Mouse (Mus musculus) lung, adult 2 months (tissue): Measurements from ENCODE around the gene Nbea. TPM values are rescaled to one million over a fixed set of nuclear protein-coding genes. Genes with fewer than 3 reads are reported as not detected.
"Not testable (repeated sequence)": the region's sequence is repeated elsewhere in the genome, so short reads cannot be mapped to it uniquely, and the experiment has no call there.

Experiments
- DNase-seq: peaks from one replicate; pipeline ENCODE4 v3.0.0; 2022
- H3K4me1 ChIP-seq: fragments of 200-500 bp; 2 replicates; pipeline ENCODE4 v1.6.1; 2011; ENCODE audit warnings: low read length; ENCODE audit not compliant: control insufficient read depth, insufficient read depth
- H3K4me3 ChIP-seq: fragments of 200-500 bp; replicated peaks from 2 replicates; pipeline ENCODE3; 2011; ENCODE audit warnings: low read depth, mild to moderate bottlenecking, control low read depth, low read length; ENCODE audit errors: extremely low read depth
- CTCF ChIP-seq: fragments of 200-500 bp; IDR thresholded peaks from 2 replicates; pipeline ENCODE4 v1.5.1; 2011; ENCODE audit warnings: mild to moderate bottlenecking, low read length, control low read depth; ENCODE audit not compliant: insufficient read depth
- POLR2A ChIP-seq: fragments of 200-500 bp; IDR thresholded peaks from 2 replicates; pipeline ENCODE4 v1.6.1; 2011; ENCODE audit warnings: low read depth, mild to moderate bottlenecking, control low read depth, low read length, borderline replicate concordance; ENCODE audit errors: extremely low read depth
- WGBS: fragments of 180-500 bp; shearing (Covaris S2); methylation state at CpG from one replicate; pipeline ENCODE4 v1.1.7; 2018; 5-methylcytosine and 5-hydroxymethylcytosine counted together
- polyA plus RNA-seq: library from polyadenylated mRNA; depleted of rRNA; stranded (reverse); fragments of >200 nt; gene quantifications from 2 replicates; pipeline ENCODE4 v1.2.3, GENCODE M21; 2012

Nbea gene
- polyA plus RNA-seq, 1 experiment: 12.5 TPM

DNA sequence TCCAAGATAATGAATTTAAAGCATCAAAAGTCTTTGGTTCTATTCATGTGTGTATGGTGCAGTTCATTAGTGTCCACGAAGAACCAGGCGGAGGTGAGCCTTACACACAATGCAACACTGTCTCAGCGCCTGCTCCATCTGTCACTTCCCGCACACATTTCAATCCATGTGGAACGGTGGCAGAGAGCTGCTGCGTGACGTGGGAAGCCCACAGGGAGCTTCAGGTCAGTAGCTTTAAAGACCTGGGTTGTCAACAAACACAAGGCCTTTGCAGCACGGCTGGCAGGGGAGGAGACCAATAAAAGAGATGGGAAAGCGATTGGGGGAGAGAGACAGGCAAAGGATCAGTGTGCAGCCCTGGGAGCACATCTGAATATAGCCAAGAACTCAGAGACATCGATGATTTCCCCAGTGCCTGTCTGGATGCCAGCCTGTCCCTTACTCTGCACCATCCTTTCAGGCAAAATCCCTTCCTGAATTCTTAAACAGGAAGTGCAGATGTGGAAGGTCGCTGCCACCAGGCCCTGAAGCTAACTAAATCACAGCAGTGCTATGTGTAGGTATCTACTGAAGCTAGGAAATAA is 539.4 kb downstream of the Nbea start:
- TF ChIP-seq CTCF: no peak
- no peak for TF ChIP-seq POLR2A
- 72% methylated on average over 11 of the region's 11 CpGs for WGBS
- Histone ChIP-seq H3K4me3 (no peak overlapping the region), H3K4me1 (no peaks in the 10 kb centered on the region)
- no peak for DNase-seq

DNA sequence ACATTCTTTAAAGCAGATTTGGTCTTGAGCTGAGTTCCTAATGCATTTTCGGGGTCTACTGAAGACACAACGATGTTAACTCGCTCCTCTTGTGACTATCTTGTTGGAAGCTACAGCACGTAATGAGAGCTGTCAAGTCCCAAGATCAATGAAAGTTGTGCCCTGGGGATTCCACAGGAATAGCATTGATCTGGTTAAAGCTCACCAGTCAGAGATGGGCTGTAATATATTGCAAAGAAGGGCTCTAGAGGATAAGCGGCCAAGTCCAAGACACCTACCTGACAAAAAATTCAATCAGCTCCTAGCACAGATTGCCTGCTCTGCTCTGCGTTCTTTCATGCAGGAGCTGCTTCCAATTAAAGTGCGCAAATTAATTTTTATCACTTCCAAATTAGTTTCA is 545.8 kb downstream of the Nbea start:
- WGBS: 92% methylated on average over 7 of the region's 7 CpGs
- TF ChIP-seq POLR2A: no peak
- no peak for TF ChIP-seq CTCF
- DNase-seq: no peak
- no peak overlapping the region for H3K4me3 ChIP-seq
- H3K4me1 ChIP-seq: no peaks in the 10 kb centered on the region

- TF ChIP-seq POLR2A: no peak
- TF ChIP-seq CTCF: no peak
- Histone ChIP-seq H3K4me3 (no peak overlapping the region), H3K4me1 (no peaks in the 10 kb centered on the region)
- 47% methylated on average over 8 of the region's 8 CpGs for whole genome bisulfite sequencing
- DNase-seq: no peak
Measured at GRCm38 (mm10) chr3:55635542-55636172, 547.8 kb downstream of the Nbea start.

DNA sequence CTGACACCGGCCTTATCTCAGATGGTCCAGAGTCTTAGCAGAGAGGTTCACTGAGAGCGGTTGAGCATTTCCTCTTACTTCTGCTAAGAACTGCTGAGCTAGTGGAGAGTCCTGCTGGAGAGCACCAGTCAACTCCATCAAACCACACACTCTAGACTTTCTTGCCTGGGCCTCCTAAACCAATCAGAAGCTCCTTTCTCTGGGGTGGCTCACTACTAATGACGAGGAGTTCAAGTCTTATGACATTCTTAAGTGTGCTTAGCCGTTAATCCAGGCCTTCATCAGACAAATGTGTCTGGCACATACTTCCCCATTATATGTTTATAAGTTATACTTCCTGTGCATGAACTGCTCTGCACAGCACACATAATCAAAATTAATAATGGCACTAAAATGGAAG is 556.4 kb downstream of the Nbea start:
- TF ChIP-seq POLR2A (no peak), CTCF (no peak)
- 55% methylated on average over 4 of the region's 4 CpGs for WGBS
- Histone ChIP-seq H3K4me3 (no peak overlapping the region), H3K4me1 (no peaks in the 10 kb centered on the region)
- DNase-seq: no peak

DNA sequence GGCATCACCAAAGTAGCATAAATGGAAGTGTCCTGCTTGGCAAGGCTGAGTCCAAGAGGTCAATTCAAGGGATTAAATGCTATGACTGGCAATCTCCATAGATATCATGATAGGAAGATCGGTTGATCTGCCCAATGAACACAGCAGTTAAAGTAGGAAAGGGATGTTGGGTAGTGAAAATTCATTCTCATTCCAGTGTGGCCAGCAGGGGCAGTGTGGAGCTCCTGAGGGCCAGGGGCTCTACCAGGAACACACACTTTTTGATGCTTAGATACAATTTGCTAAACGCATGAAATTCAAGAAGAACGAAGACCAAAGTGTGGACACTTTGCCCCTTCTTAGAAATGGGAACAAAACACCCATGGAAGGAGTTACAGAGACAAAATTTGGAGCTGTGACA is 561.5 kb downstream of the Nbea start:
- not testable (repeated sequence) for H3K4me3 ChIP-seq, H3K4me1 ChIP-seq, DNase-seq
- 94% methylated on average over 3 of the region's 3 CpGs for WGBS

- 90% methylated on average over 3 of the region's 3 CpGs for WGBS
- Histone ChIP-seq H3K4me1 (no peaks in the 10 kb centered on the region), H3K4me3 (no peak overlapping the region)
- DNase-seq: no peak
- TF ChIP-seq CTCF (no peak), POLR2A (no peak)
Measured at GRCm38 (mm10) chr3:55618396-55618795, 565.1 kb downstream of the Nbea start.

DNA sequence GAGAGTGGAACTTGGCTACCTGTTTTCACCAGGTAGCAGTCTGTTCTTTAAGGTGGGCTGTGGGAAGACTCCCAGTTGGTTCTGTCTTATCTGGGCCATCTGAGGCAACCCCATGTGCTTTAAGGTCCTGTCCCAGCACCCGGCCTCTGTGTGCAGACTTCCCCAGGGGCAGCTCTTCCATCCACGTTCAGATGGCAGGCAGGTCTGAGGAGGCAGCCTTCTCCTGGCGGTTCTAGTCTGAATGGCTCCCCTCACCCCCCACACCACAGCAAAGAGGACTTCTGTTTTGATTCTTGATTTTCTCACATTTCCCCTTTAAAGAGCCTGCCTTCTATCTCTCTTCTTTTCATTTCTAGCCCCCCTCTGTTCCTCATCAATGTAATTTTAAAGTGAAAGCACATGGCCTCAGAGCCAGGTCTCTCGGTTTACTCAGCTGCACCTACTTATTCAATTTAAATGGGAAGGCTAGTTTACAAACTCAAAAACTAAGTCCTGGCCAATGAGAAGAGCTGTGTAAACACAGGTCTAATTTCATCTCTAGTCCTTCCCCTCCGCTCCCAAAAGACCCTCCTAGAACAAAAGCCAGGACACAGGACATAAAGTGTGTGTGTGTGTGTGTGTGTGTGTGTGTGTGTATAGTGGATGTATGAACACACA is 570.9 kb downstream of the Nbea start:
- H3K4me3 ChIP-seq: no peak overlapping the region
- 45% methylated on average over 5 of the region's 5 CpGs for WGBS
- TF ChIP-seq CTCF (no peak), POLR2A (no peak)
- H3K4me1 ChIP-seq: no peaks in the 10 kb centered on the region
- no peak for DNase-seq

- TF ChIP-seq POLR2A: no peak
- no peak for TF ChIP-seq CTCF
- H3K4me3 ChIP-seq: no peak overlapping the region
- WGBS: 48% methylated on average over 5 of the region's 5 CpGs
Measured at GRCm38 (mm10) chr3:55612023-55612422, 571.5 kb downstream of the Nbea start.

DNA sequence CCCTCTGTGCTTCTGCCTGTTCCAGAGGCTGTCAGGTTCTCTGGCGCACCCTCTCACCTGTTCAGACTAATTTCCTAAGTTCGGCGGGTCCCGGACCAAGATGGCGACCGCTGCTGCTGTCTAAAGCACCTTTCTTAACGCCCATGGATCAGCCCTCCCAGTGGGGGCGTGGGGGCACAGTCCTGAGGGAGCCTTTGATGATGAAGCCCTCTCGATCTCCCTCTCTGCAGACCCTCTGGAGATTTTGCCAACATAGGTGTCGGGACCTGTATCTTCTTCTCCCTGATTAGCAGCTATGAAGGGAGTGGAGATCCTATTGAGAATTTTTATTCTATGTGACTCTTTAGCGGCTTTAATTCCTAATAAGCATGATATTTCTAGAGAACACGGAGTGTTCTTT is 573.3 kb downstream of the Nbea start:
- DNase-seq: no peak

More at GRCm38 (mm10) chr3:55612023-55612422, 571.5 kb downstream of the Nbea start:
- no peaks in the 10 kb centered on the region for H3K4me1 ChIP-seq
- no peak for DNase-seq

GRCm38 (mm10) chr3:55600286-55600685 is 583.2 kb downstream of the Nbea start:
- DNase-seq: no peak
- TF ChIP-seq POLR2A (no peak), CTCF (no peak)
- Histone ChIP-seq H3K4me3 (no peak overlapping the region), H3K4me1 (no peaks in the 10 kb centered on the region)
- 53% methylated on average over 2 of the region's 2 CpGs for WGBS

More for the DNA sequence above, 573.3 kb downstream of the Nbea start:
- WGBS: 89% methylated on average over 11 of the region's 12 CpGs
- no peak overlapping the region for H3K4me3 ChIP-seq
- H3K4me1 ChIP-seq: no peaks in the 10 kb centered on the region
- no peak for TF ChIP-seq CTCF
- no peak for TF ChIP-seq POLR2A
